Mouse (Mus musculus): ENCODE data around the gene Luc7l. TPM values are rescaled to one million over a fixed set of nuclear protein-coding genes. Genes with fewer than 3 reads are reported as not detected.

Gene Luc7l
- total RNA-seq, 2 experiments from 2014 or later = 78.1 to 84.7 TPM

Other genes starting within 250 kb of the Luc7l start
- 100 to 1,000 TPM in 1 of 2 experiments, 10 to 100 TPM in 1; 95.8 to 103 TPM for gene Rab11fip3, start 183.3 kb upstream of the Luc7l start, total RNA-seq (2021)
- gene Decr2, start 162.6 kb upstream of the Luc7l start, total RNA-seq (2021) = 10 to 100 TPM; 26.4 to 27.9 TPM
- gene Nme4, start 157.3 kb upstream of the Luc7l start, total RNA-seq (2021) = 1 to 10 TPM; 3.3 to 3.7 TPM
- gene Tmem8, start 139.6 kb upstream of the Luc7l start, total RNA-seq (2021) = 10 to 100 TPM; 11.6 to 13.0 TPM
- gene Mrpl28, start 129.4 kb upstream of the Luc7l start, total RNA-seq (2021) = 10 to 100 TPM; 62.6 to 68.7 TPM
- gene Axin1, start 114.2 kb upstream of the Luc7l start, total RNA-seq (2021) = 10 to 100 TPM; 21.1 to 21.6 TPM
- gene Pdia2, start 53.8 kb upstream of the Luc7l start, total RNA-seq (2021) = under 1 TPM; 0.32 to 0.73 TPM
- gene Rgs11, start 49.9 kb upstream of the Luc7l start, total RNA-seq (2021) = 10 to 100 TPM; 36.6 to 43.5 TPM
- 100 to 1,000 TPM; 103 to 107 TPM for gene Arhgdig, start 45.1 kb upstream of the Luc7l start, total RNA-seq (2021)
- 10 to 100 TPM; 13.9 to 14.2 TPM for gene Fam234a, start 8.7 kb upstream of the Luc7l start, total RNA-seq (2021)
- 10 to 100 TPM; 75.2 to 75.9 TPM for gene Neurl1b, start 161.9 kb downstream of the Luc7l start, total RNA-seq (2021)